Comparison of ENCODE assay signal across 8 mouse cellular contexts in genomic region chr15:98993865-98994264, GRCm38 (mm10). TPM values are rescaled to one million over a fixed set of nuclear protein-coding genes. Genes with fewer than 3 reads are reported as not detected.
DNase-seq lines count a peak whose midpoint lies in the region; ATAC-seq lines count a peak whose summit lies in the region.

No protein-coding gene starts in this region.

- no peaks in the 10 kb centered on the region for H3K36me3 ChIP-seq in limb, embryonic 13.5 days
- no peaks in the 10 kb centered on the region for H3K36me3 ChIP-seq in midbrain, embryonic 15.5 days (replicated peaks)

- H3K9ac ChIP-seq in limb, embryonic 13.5 days = no peak overlapping the region
- peak overlapping the region; percentile 59; the same call in 1 of the 2 replicates for H3K9ac ChIP-seq in midbrain, embryonic 15.5 days

- DNase-seq in frontal cortex, adult 2 months (ENCODE audit: extremely low spot score in 1 of 2, low spot score in 1 of 2) = peak; percentile 69 to 93
- DNase-seq in embryo, embryonic 11 days = peak; percentile 93
- DNase-seq in gastrocnemius, postnatal 4 days (ENCODE audit: low spot score in 2 of 2) = peak; percentile 81 to 86
- DNase-seq in kidney, adult 11 months = peak; percentile 76
- DNase-seq in spleen, postnatal 10 days (ENCODE audit: low spot score in 2 of 2) = peak; percentile 81 to 92

- 3% methylated on average over 11 of the region's 11 CpGs for WGBS in limb, embryonic 13.5 days
- 2% methylated on average over 11 of the region's 11 CpGs for WGBS in midbrain, embryonic 15.5 days

- H3K27ac ChIP-seq in limb, embryonic 13.5 days = no peak overlapping the region
- peak overlapping the region; percentile 96 for H3K27ac ChIP-seq in midbrain, embryonic 15.5 days

- peaks cover 34% of the 10 kb centered on the region for H3K4me1 ChIP-seq in limb, embryonic 13.5 days
- H3K4me1 ChIP-seq in midbrain, embryonic 15.5 days = peaks cover 49% of the 10 kb centered on the region

- peak overlapping the region; percentile 47; the same call in 1 of the 2 replicates for H3K4me3 ChIP-seq in limb, embryonic 13.5 days
- H3K4me3 ChIP-seq in midbrain, embryonic 15.5 days = peak overlapping the region; percentile 37

- no peak for ATAC-seq in frontal cortex, adult (ENCODE audit: low TSS enrichment)
- no peak; the same call in 1 of the 2 replicates for ATAC-seq in limb, embryonic 13.5 days (ENCODE audit: low FRiP score, low read depth)
- no peak for ATAC-seq in midbrain, embryonic 15.5 days (replicated peaks)

- no peaks in the 10 kb centered on the region for H3K27me3 ChIP-seq in limb, embryonic 13.5 days
- H3K27me3 ChIP-seq in midbrain, embryonic 15.5 days (replicated peaks) = no peaks in the 10 kb centered on the region

- H3K4me2 ChIP-seq in limb, embryonic 13.5 days (replicated peaks) = peak overlapping the region; percentile 75
- peak overlapping the region; percentile 72 for H3K4me2 ChIP-seq in midbrain, embryonic 15.5 days

- no peaks in the 10 kb centered on the region for H3K9me3 ChIP-seq in limb, embryonic 13.5 days
- no peaks in the 10 kb centered on the region for H3K9me3 ChIP-seq in midbrain, embryonic 15.5 days

RNA-seq across cellular contexts. Expression of gene Tuba1c, which starts 35.8 kb away (rescaled TPM):
- 5.8 and 10.6 TPM in 2 replicates for polyA plus RNA-seq in frontal cortex, adult 2 months (2012; rRNA removed)
- 10 to 100 TPM; 62.2 to 80.4 TPM for total RNA-seq in gastrocnemius, postnatal 4 days (2021)
- polyA plus RNA-seq in limb, embryonic 13.5 days (2015; fragmentation: Nextera tagmentation; extraction: Ambion mirVana) = 143 and 149 TPM in 2 replicates
- polyA plus RNA-seq in midbrain, embryonic 15.5 days (2015; fragmentation: Nextera tagmentation; extraction: Ambion mirVana) = 16.4 and 20.5 TPM in 2 replicates

RNA-seq across cellular contexts. Expression of gene Tuba1a, which starts 40.4 kb away (rescaled TPM):
- 1,817 and 1,854 TPM in 2 replicates for polyA plus RNA-seq in frontal cortex, adult 2 months (2012; rRNA removed)
- 100 to 1,000 TPM; 355 to 415 TPM for total RNA-seq in gastrocnemius, postnatal 4 days (2021)
- 1,398 and 1,426 TPM in 2 replicates for polyA plus RNA-seq in limb, embryonic 13.5 days (2015; fragmentation: Nextera tagmentation; extraction: Ambion mirVana)
- polyA plus RNA-seq in midbrain, embryonic 15.5 days (2015; fragmentation: Nextera tagmentation; extraction: Ambion mirVana) = 17,671 and 17,732 TPM in 2 replicates

RNA-seq across cellular contexts. Expression of gene Gm49450, which starts 40.5 kb away (rescaled TPM):
- polyA plus RNA-seq in frontal cortex, adult 2 months (2012; rRNA removed) = 0.17 and 3.5 TPM in 2 replicates
- total RNA-seq in gastrocnemius, postnatal 4 days (2021) = not detected
- not detected in 2 replicates for polyA plus RNA-seq in limb, embryonic 13.5 days (2015; fragmentation: Nextera tagmentation; extraction: Ambion mirVana)
- polyA plus RNA-seq in midbrain, embryonic 15.5 days (2015; fragmentation: Nextera tagmentation; extraction: Ambion mirVana) = not detected in 2 replicates

RNA-seq across cellular contexts. Expression of gene Tuba1b, which starts 59.5 kb away (rescaled TPM):
- 1,157 and 1,186 TPM in 2 replicates for polyA plus RNA-seq in frontal cortex, adult 2 months (2012; rRNA removed)
- 100 to 1,000 TPM; 402 to 455 TPM for total RNA-seq in gastrocnemius, postnatal 4 days (2021)
- 1,632 and 1,683 TPM in 2 replicates for polyA plus RNA-seq in limb, embryonic 13.5 days (2015; fragmentation: Nextera tagmentation; extraction: Ambion mirVana)
- 1,136 and 1,188 TPM in 2 replicates for polyA plus RNA-seq in midbrain, embryonic 15.5 days (2015; fragmentation: Nextera tagmentation; extraction: Ambion mirVana)
